Mouse (Mus musculus) heart, postnatal 0 days (tissue): ENCODE measurements around the gene Nfu1. TPM values are rescaled to one million over a fixed set of nuclear protein-coding genes. Genes with fewer than 3 reads are reported as not detected.

Experiments used
- ATAC-seq: fragments of 200-750 bp; cut with Nextera tagmentation; 2 replicates; pipeline ENCODE4 v1.8.0; 2017; ENCODE audit warnings: low read depth, moderate number of reproducible peaks, moderate library complexity; ENCODE audit not compliant: insufficient read depth
- DNase-seq: peaks from one replicate; pipeline ENCODE4 v3.0.0-alpha.2; 2016; ENCODE audit warnings: low spot score
- H3K27ac ChIP-seq: fragments of 300-500 bp; sonication (generic); 2 replicates; pipeline ENCODE4 v1.5.1; 2014; ENCODE audit warnings: low read depth, mild to moderate bottlenecking
- H3K27me3 ChIP-seq: fragments of 300-500 bp; sonication (generic); 2 replicates; pipeline ENCODE4 v1.6.1; 2014; ENCODE audit warnings: low read length, mixed read lengths; ENCODE audit not compliant: control insufficient read depth, insufficient read depth
- H3K36me3 ChIP-seq: fragments of 300-500 bp; sonication (generic); replicated peaks from 2 replicates; pipeline ENCODE4 v1.6.1; 2014; ENCODE audit warnings: low read length, mixed read lengths; ENCODE audit not compliant: control insufficient read depth, insufficient read depth
- H3K4me1 ChIP-seq: fragments of 300-500 bp; sonication (generic); 2 replicates; pipeline ENCODE4 v1.6.1; 2014; ENCODE audit warnings: antibody characterized with exemption; ENCODE audit not compliant: control insufficient read depth, insufficient read depth
- H3K4me2 ChIP-seq: fragments of 300-500 bp; sonication (generic); 2 replicates; pipeline ENCODE4 v1.6.1; 2014; ENCODE audit warnings: low read depth, mild to moderate bottlenecking, low read length, moderate library complexity
- H3K4me3 ChIP-seq: fragments of 300-500 bp; sonication (generic); 2 replicates; pipeline ENCODE4 v1.5.1; 2014; ENCODE audit warnings: low read depth, low read length
- H3K9ac ChIP-seq: fragments of 300-500 bp; sonication (generic); replicated peaks from 2 replicates; pipeline ENCODE4 v1.6.1; 2014; ENCODE audit warnings: low read depth, low read length, mixed read lengths
- H3K9me3 ChIP-seq: fragments of 300-500 bp; sonication (generic); replicated peaks from 2 replicates; pipeline ENCODE4 v1.6.1; 2016; ENCODE audit warnings: low read length; ENCODE audit not compliant: control insufficient read depth
- CTCF ChIP-seq: IDR thresholded peaks from 2 replicates; pipeline ENCODE4 v1.5.1; 2016; ENCODE audit warnings: antibody characterized with exemption, control low read depth, low read depth
- EP300 ChIP-seq: IDR thresholded peaks from 2 replicates; pipeline ENCODE4 v1.6.1; 2016; ENCODE audit warnings: antibody characterized with exemption, low read depth
- WGBS: fragments of 180-500 bp; shearing (Covaris S2); extraction: QIAGEN DNeasy Blood & Tissue Kit; methylation state at CpG from one replicate; pipeline ENCODE4 v1.1.7; 2014; 5-methylcytosine and 5-hydroxymethylcytosine counted together
- polyA plus RNA-seq: library from polyadenylated mRNA; unstranded; fragments of >200 nt; fragmentation: Nextera tagmentation; extraction: Ambion mirVana; gene quantifications from 2 replicates; pipeline ENCODE4 v1.2.1, GENCODE M21; 2015
- total RNA-seq: library from RNA; depleted of rRNA; stranded (reverse); fragments of >200 nt; gene quantifications from 2 replicates; pipeline ENCODE4 v1.2.3, GENCODE M21; 2014; ENCODE audit warnings: low replicate concordance

Nfu1 gene
- total and polyA plus RNA-seq, 2 experiments from 2014 or later: 157 to 195 TPM

GRCm38 (mm10) chr6:87034395-87034794 is 25.4 kb downstream of the Nfu1 start:
- no peak overlapping the region for H3K4me3 ChIP-seq
- 90% methylated on average over 3 of the region's 3 CpGs for WGBS
- H3K4me2 ChIP-seq: no peak overlapping the region
- H3K9me3 ChIP-seq: 0 out of 2 replicates have a peak, but pooled peaks cover 4% of the 10 kb centered on the region
- no peaks in the 10 kb centered on the region for H3K27me3 ChIP-seq
- TF ChIP-seq EP300 (no peak), CTCF (no peak)
- H3K36me3 ChIP-seq: peaks cover 3% of the 10 kb centered on the region
- no peak overlapping the region for H3K9ac ChIP-seq
- no peak for DNase-seq
- H3K4me1 ChIP-seq: no peaks in the 10 kb centered on the region
- H3K27ac ChIP-seq: no peak overlapping the region
- ATAC-seq: no peak

GRCm38 (mm10) chr6:87037826-87038620 is 29.0 kb downstream of the Nfu1 start:
- no peak for ATAC-seq
- 67% methylated on average over 10 of the region's 10 CpGs for WGBS
- H3K9me3 ChIP-seq: no peaks in the 10 kb centered on the region
- no peak overlapping the region for H3K4me3 ChIP-seq
- H3K36me3 ChIP-seq: no peaks in the 10 kb centered on the region
- no peak for DNase-seq
- H3K4me1 ChIP-seq: no peaks in the 10 kb centered on the region
- H3K27ac ChIP-seq: no peak overlapping the region
- H3K4me2 ChIP-seq: no peak overlapping the region
- TF ChIP-seq CTCF (no peak), EP300 (no peak)
- H3K9ac ChIP-seq: no peak overlapping the region
- H3K27me3 ChIP-seq: no peaks in the 10 kb centered on the region

- 79% methylated on average over 8 of the region's 8 CpGs for WGBS
- Histone ChIP-seq H3K27ac (no peak overlapping the region), H3K9ac (no peak overlapping the region), H3K36me3 (no peaks in the 10 kb centered on the region), H3K4me1 (peaks cover 8% of the 10 kb centered on the region; the same call in 1 of the 2 replicates), H3K4me3 (no peak overlapping the region), H3K9me3 (no peaks in the 10 kb centered on the region), H3K4me2 (no peak overlapping the region), H3K27me3 (no peaks in the 10 kb centered on the region)
- ATAC-seq (no peak), DNase-seq (no peak)
- TF ChIP-seq EP300 (no peak), CTCF (no peak)
Observed at GRCm38 (mm10) chr6:87039161-87039560, 30.1 kb downstream of the Nfu1 start.

GRCm38 (mm10) chr6:87040971-87041370 is 31.9 kb downstream of the Nfu1 start:
- H3K4me1 ChIP-seq: peaks cover 8% of the 10 kb centered on the region; the same call in 1 of the 2 replicates
- no peak overlapping the region for H3K9ac ChIP-seq
- no peaks in the 10 kb centered on the region for H3K9me3 ChIP-seq
- H3K4me3 ChIP-seq: no peak overlapping the region
- no peaks in the 10 kb centered on the region for H3K27me3 ChIP-seq
- H3K36me3 ChIP-seq: no peaks in the 10 kb centered on the region
- WGBS: 79% methylated on average over 4 of the region's 4 CpGs
- TF ChIP-seq EP300 (no peak), CTCF (no peak)
- no peak for ATAC-seq
- no peak overlapping the region for H3K4me2 ChIP-seq
- peak overlapping the region; percentile 39; the same call in 1 of the 2 replicates for H3K27ac ChIP-seq
- DNase-seq: no peak

- Histone ChIP-seq H3K27ac (peak overlapping the region; percentile 39; the same call in 1 of the 2 replicates), H3K9ac (no peak overlapping the region), H3K27me3 (no peaks in the 10 kb centered on the region), H3K4me3 (peak overlapping the region; percentile 70; the same call in 1 of the 2 replicates), H3K36me3 (no peaks in the 10 kb centered on the region), H3K4me2 (no peak overlapping the region), H3K4me1 (peaks cover 8% of the 10 kb centered on the region; the same call in 1 of the 2 replicates), H3K9me3 (no peaks in the 10 kb centered on the region)
- DNase-seq (no peak), ATAC-seq (no peak)
- TF ChIP-seq CTCF (no peak), EP300 (no peak)
- 89% methylated on average over 7 of the region's 7 CpGs for WGBS
Observed at GRCm38 (mm10) chr6:87041431-87041830, 32.4 kb downstream of the Nfu1 start.
